Mouse (Mus musculus): Measurements from ENCODE around the gene H2-Q7.
"Not testable (repeated sequence)": the region's sequence is repeated elsewhere in the genome, so short reads cannot be mapped to it uniquely, and the experiment has no call there.

H2-Q7 gene

DNA sequence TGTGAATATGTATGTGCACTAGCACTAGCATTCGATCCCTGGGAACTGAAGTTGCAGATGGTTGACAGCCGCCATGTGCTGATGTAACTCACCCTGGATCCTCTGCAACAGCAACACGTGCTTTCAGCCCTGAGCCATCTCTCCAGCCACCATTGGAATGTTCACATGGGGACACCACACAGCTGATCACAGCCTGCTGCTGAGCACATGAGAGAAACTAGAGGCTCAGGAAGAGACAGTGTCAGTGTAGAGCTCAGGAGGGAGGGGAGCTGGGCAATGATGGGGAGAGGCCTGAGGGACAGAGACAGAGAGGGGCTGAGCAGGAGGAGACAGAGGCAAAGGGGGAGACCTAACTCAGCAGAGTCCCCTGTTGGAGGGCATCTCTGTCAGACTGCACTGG is 3.4 kb upstream of the H2-Q7 start:
- DNase-seq (ENCODE audit: low read depth, low spot score): not testable (repeated sequence)

DNA sequence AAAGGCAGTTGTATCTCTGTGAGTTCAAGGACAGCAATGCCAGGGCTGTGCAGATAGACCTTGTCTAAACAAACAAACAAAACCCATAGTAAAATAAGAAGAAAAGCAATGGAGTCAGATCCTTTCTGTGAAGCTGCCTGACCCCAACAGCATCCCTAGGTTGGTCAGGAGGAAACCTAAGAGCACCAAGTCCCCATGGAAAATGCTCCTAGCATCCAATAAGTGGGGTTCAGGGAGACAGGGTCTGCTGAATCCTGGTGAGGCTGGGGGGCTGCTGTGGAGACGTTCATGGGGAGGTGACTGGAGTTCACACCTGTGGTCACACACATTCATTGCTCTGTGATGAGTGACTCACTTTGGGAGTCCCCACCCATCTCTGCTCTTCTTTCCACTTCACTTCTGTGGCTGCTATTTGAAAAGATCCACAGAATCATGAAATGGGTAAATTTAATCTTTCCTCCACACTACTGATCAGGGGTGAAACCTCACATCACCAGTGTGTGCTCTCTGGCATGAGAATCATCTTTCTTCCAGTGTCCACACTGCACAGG is 1.5 kb upstream of the H2-Q7 start:
- not testable (repeated sequence) for DNase-seq (ENCODE audit: low read depth, low spot score)

DNA sequence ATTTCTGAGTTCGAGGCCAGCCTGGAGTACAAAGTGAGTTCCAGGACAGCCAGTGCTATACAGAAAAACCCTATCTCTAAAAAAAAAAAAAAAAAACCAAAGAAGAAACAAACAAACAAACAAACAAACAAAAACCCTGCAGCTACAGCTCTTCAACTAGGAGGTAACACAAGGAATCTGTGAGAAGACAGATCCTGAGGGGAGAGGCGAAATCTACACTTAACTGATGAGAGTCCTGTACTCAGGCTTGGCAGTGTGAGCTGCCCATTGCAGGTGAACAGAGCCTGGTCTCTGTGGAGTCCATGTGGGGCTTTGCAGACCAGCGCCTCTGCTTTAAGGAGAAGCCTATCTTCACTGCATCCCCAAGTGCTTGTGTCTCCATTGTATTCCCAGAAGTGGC is 560 bp upstream of the H2-Q7 start:
- DNase-seq (ENCODE audit: low read depth, low spot score): not testable (repeated sequence)

DNA sequence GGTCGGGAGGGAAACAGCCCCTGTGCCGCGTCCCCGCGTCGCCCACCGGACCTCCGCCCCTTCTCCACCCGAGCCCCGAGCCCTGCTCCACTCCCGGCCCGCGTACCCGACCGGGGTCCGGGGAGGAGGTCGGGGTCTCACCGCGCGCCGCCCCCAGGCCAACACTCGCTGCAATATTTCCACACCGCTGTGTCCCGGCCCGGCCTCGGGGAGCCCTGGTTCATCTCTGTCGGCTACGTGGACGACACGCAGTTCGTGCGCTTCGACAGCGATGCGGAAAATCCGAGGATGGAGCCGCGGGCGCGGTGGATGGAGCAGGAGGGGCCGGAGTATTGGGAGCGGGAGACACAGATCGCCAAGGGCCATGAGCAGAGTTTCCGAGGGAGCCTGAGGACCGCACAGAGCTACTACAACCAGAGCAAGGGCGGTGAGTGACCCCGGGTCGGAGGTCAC is 366 bp downstream of the H2-Q7 start:
- DNase-seq (ENCODE audit: low read depth, low spot score): peak; percentile 60

DNA sequence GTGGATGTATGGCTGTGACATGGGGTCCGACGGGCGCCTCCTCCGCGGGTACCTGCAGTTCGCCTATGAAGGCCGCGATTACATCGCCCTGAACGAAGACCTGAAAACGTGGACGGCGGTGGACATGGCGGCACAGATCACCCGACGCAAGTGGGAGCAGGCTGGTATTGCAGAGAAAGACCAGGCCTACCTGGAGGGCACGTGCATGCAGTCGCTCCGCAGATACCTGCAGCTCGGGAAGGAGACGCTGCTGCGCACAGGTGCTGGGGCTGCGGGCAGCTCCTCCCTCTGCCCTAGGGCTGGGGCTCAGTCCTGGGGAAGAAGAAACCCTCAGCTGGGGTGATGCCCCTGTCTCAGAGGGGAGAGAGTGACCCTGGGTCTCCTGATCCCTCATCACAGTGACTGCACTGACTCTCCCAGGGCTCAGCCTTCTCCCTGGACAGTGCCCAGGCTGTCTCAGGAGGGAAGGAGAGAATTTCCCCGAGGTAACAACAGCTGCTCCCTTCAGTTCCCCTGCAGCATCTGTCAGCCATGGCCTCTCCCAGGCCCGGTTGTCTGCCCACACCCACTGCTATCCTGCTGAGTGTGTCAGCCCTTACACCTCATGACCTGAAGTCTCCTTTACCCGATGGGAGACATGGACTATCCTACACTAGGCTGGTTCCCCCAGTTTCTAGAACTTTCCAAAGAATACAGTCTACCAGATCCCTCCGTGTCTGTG is 1.1 kb downstream of the H2-Q7 start:
- DNase-seq (ENCODE audit: low read depth, low spot score): peak; percentile 65

DNA sequence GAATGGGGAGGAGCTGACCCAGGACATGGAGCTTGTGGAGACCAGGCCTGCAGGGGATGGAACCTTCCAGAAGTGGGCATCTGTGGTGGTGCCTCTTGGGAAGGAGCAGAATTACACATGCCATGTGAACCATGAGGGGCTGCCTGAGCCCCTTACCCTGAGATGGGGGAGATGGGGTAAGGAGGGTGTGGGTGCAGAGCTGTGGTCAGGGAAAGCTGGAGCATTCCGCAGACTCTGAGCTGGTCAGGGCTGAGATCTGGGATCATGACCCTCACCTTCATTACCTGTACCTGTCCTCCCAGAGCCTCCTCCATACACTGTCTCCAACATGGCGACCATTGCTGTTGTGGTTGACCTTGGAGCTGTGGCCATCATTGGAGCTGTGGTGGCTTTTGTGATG is 3.4 kb downstream of the H2-Q7 start:
- not testable (repeated sequence) for DNase-seq (ENCODE audit: low read depth, low spot score)

DNA sequence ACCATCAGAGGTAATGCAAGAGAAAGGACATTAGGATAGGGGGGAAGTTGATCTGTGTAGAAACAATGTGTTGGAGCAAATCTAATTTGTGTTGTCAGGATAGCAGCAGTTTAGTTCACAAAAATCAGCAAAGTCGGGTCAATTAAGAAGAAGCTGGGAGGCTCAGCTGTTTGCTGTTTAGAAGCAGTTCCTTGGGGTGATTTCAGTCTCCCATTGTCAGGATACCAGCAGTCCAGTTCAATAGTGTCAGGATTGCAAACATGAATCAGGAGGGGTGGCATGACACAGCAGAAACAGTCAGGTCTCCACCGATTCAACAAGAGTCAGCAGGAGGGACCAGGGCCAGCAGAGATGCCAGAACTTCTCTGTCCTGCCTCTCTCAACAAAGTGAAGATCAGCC is 5.6 kb downstream of the H2-Q7 start:
- not testable (repeated sequence) for DNase-seq (ENCODE audit: low read depth, low spot score)

DNA sequence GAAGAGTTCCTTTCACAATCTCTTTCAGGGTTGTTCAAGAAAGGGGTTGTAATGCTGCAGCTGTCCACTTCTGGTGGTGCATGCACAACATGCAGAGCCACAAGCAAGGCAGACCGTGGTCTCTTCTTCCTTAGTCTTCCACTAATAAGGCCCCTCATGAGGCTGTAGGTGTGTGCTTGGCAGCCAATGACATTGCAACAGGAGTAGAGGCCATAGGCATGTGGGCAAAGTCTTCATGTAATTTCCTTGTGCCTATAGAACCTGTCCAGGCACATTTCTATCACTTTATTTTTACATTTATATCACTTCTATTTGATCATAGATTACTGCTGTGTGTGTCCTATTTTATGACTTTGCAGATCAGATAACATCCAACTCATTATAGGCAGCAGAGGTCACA is 19.3 kb downstream of the H2-Q7 start:
- DNase-seq (ENCODE audit: low read depth, low spot score): not testable (repeated sequence)

DNA sequence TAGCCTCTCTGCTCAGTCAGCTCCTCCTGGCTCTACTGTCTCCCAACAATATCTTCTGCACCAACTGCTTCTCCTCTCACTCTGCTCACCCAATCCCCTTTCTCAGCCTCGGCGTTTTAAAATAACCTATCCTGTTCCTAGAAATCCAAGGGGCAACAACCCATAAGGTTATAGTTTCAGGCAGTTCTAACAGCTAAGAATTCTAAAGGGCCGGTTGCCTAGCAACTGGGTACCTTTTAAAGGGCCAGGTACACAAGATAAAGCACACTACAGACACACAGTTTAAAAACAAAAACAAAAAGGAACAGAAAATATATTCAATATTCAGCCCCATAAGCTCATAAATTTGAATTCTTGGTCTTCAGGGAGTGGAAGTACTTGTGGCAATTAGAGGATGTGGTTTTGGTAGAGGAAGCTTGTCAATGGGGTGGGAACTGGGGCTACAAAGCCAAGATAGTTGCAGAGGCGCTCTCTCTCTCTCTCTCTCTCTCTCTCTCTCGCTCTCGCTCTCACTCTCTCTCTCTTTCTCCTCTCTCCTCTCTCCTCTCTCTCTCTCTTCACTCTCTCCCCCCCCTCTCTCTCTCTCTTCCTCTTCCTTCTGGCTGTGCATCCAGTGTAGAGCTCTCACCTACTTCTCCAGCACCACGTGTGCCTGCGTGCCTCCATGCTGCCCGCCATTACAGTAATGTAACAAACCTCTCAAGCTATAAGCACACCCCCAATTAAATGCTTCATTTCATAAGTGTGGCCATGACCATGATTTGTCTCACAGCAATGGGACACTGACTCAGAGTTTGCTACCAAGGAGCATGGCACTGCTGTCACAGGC is 21.8 kb downstream of the H2-Q7 start:
- not testable (repeated sequence) for DNase-seq (ENCODE audit: low read depth, low spot score)

DNA sequence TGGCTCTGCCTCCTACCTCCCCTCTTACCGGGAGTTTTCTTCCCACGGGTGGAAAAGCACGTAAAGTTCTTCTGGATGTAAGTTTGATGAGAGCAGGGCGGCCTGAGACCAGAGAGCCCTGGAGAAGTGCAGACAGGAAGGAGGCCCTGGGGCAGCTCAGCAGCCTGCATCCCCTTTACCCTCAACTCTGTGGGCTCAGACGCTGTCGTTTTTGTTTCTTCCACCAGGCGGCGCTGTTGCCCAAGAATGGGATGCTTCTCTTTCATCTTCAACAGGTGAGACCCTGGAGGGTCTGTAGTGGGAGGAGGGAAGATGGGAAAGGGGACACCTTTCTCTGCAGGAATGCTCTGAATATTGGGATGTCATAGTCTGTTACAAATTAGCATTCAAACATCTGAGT is 26.7 kb downstream of the H2-Q7 start:
- peak; percentile 76 for DNase-seq (ENCODE audit: low read depth, low spot score)

DNA sequence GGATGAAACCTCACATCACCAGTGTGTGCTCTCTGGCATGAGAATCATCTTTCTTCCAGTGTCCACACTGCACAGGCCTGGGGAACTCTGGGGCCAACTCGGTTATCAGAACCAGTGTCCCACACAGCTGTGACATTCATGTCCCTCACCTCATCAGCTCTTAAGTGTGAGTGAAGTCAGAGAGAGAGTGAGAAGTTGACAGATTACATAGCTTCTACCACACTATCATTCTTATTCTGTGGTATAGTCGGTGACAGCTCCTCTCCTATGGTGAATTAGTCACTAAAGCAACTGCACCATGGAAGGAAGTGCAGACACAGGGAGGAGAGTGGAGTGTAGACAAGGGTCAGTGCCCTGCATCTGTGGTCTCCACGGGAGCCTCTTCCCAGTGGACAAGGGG is 30.0 kb downstream of the H2-Q7 start:
- not testable (repeated sequence) for DNase-seq (ENCODE audit: low read depth, low spot score)

DNA sequence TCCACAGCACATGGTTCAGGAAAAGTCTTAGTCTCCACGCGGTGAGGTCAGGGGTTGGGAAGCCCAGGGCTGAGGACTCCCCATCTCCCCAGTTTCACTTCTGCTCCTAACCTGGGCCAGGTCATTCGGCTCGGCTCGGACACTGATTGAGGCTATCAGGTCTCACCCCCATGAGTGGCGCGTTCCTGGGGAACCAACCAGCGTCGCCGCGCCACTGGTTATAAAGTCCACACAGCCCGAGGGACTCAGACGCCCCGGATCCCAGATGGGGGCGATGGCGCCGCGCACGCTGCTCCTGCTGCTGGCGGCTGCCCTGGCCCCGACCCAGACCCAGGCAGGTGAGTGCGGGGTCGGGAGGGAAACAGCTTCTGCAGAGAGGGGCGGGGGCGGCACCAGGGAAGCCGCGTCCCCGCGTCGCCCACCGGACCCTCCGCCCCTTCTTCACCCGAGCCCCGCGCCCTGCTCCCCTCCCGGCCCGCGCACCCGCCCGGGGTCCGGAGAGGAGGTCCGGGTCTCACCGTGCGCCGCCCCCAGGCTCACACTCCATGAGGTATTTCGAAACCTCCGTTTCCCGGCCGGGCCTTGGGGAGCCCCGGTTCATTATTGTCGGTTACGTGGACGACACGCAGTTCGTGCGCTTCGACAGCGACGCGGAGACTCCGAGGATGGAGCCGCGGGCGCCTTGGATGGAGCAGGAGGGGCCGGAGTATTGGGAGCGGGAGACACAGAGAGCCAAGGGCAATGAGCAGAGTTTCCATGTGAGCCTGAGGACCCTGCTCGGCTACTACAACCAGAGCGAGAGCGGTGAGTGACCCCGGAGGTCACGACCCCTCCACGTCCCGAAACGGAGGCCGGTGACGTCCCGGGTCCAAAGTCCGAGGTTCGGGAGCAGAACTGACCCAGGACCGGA is 31.1 kb downstream of the H2-Q7 start, which contains the start of gene H2-Q10:
Gene H2-Q10, plus strand, starts transcription at position 248 of the 910 bp plus-strand sequence.
- peak; percentile 57 for DNase-seq (ENCODE audit: low read depth, low spot score)

DNA sequence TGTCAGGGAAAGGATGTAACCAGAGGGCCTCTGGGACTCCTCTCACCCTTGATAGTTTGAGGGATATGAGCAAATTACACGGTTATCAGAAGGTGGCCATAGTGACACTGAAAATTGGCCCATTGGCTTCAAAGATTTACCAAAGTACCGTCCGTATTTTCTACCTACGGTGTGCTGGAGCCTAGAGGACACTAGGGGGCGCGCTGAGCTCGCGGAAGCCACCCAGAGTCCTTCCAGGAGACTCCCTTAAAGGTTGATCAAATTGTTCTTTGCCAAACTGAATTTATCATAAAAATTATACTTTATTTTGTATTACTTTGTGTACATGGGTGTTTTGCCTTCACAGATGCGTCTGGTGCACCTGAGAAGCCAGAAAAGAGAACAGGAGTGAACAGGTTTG is 45.1 kb downstream of the H2-Q7 start:
- peak; percentile 74 for DNase-seq (ENCODE audit: low read depth, low spot score)

DNA sequence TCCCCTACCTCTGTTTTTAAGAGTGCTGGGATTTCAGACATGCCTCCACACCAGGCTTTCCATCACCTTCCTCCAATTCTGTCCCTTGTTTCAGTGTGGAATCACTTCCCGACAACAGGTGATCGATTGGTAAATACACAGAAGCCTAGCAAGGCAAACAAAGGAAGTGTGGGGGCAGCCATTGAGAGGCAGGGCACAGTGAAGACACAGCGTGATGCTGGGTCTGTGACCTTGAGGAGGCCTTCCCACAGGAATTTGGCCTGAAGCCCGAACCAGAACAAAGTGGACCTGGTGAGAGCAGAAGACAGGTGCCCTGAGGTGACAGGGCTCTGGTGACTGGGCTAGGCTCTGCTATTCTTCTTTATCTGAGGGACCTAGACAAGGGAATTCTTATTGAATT is 46.7 kb downstream of the H2-Q7 start:
- DNase-seq (ENCODE audit: low read depth, low spot score): peak; percentile 93

DNA sequence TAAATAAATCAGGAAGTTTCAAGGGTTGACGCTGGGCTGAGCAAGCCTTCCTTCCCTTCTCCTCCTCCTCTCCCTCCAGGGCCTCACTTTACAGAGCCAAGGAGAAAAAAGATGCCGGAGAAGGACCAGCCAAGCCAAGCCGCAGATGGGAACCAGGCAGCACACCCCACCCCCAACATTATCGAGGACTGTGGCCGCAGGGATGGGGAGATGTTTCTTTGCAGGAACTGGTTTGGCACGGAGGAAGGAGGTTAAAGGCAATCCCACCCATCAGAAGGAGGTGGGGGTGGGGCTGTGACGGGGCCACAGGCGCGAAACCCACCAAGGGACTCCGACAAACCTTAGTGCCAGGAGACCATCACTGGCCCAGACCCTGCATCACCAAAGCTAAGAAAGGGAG is 47.8 kb downstream of the H2-Q7 start:
- peak; percentile 64 for DNase-seq (ENCODE audit: low read depth, low spot score)

DNA sequence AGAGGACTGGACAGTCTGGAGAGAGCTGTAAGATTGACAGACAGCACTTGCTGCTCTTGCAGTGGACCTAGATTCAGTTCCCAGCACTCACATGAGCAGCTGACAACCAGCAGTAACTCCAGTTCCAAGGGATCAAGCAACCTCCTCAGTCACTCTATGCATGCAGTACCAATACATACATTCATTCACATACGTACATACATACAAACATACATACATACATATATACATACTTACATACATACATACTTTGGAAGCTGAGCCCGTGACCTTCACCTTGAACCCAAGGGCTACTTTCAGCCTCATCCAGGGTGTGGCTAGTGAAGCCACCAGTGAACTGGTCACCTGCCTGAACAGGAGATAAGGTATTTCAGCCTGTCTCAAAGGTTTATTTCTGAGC is 49.1 kb downstream of the H2-Q7 start:
- DNase-seq (ENCODE audit: low read depth, low spot score): peak; percentile 55

DNA sequence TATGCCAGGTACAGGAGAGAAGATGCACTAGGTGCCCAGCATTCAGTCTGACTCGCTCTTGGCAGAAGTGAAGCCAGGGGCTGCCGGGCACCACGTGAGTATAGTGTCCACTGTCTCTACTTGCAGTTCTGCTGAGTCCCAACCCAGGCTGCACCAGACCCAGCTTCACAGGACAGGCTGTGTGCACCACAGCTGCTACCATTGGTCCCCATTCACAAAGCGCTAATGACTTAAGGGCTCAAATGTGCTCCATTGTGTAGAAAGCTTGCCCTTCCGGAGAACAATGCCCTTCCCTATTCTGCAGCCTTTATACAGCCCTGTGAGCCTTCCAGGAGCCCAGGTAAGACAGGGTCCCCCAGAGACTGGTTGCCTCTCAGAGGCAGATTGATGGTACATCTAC is 51.4 kb downstream of the H2-Q7 start:
- DNase-seq (ENCODE audit: low read depth, low spot score): peak; percentile 91
